Mouse (Mus musculus): ENCODE data around the gene Lst1.

DNA sequence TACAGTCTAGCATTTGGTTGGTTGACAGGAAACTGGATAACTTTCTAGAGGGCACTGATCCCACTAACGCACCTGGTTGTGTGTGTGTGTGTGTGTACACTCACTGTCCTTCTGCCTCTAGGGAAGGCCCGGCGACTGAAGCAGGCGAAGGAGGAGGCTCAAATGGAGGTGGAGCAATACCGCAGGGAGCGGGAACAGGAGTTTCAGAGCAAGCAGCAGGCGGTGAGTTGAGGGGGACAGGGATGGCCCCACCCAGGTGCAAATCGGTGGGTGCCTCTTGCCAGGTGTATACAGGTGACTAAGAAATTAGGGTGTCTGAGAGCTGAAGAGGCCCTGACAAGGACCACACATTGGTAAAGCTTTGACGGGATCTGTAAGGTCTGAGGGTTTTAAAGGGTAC lies 48.8 kb upstream of the Lst1 start:
- TF ChIP-seq ZNF384 (IDR thresholded peaks at IDR 0.05; ENCODE audit: low read depth, low read length) (no peak), MAFK (IDR thresholded peaks at IDR 0.05; ENCODE audit: insufficient read depth, low read depth, low read length) (no peak), HCFC1 (IDR thresholded peaks at IDR 0.05; ENCODE audit: borderline replicate concordance, insufficient read depth, low read length) (no peak), ZC3H11A (IDR thresholded peaks at IDR 0.05; ENCODE audit: borderline replicate concordance, low read depth, low read length) (no peak)
